In genomic region chrX:141396243-141396642, GRCm38 (mm10) we compare ENCODE assay signal across 20 mouse cellular contexts.
"Had no signal": no experiment of that assay in that cellular context is flagged by ENCODE, and none has a peak within 500 bp of the region (broad histone marks: within the 10 kb centered on the region; RNA-seq: fewer than 3 reads in every experiment).

No protein-coding gene starts in this region.

- H3K4me1 ChIP-seq: kidney, embryonic 15.5 days; limb, embryonic 12.5 days; limb, embryonic 15.5 days; megakaryocyte, embryonic 14.5 days; neural tube, embryonic 12.5 days; neural tube, embryonic 15.5 days had no signal

- H3K4me2 ChIP-seq: kidney, embryonic 15.5 days; limb, embryonic 12.5 days; limb, embryonic 15.5 days; liver, embryonic 11.5 days; midbrain, embryonic 11.5 days; neural tube, embryonic 12.5 days; neural tube, embryonic 15.5 days had no signal

- DNase-seq: kidney, adult 2 months; kidney, postnatal 14 days; left cerebral cortex, postnatal 4 days; liver, postnatal 0 days; midbrain, embryonic 14.5 days; retina, postnatal 1 day; right cerebral cortex, postnatal 25 days; spleen, adult 18-20 months; thymus, adult 18-20 months; thymus, postnatal 36 days had no signal

- H3K9ac ChIP-seq: kidney, embryonic 15.5 days; limb, embryonic 12.5 days; limb, embryonic 15.5 days; liver, embryonic 14.5 days; liver, postnatal 0 days; neural tube, embryonic 12.5 days; neural tube, embryonic 15.5 days had no signal

- ATAC-seq: intestine, postnatal 0 days; liver, postnatal 0 days had no signal

- H3K4me3 ChIP-seq: kidney, embryonic 15.5 days; limb, embryonic 12.5 days; limb, embryonic 15.5 days; megakaryocyte, embryonic 14.5 days; neural tube, embryonic 12.5 days; neural tube, embryonic 15.5 days had no signal

- H3K27me3 ChIP-seq: limb, embryonic 15.5 days; megakaryocyte, embryonic 14.5 days had no signal

- H3K27ac ChIP-seq: kidney, embryonic 15.5 days; limb, embryonic 12.5 days; limb, embryonic 15.5 days; liver, embryonic 14.5 days; neural tube, embryonic 12.5 days; neural tube, embryonic 15.5 days had no signal

- H3K36me3 ChIP-seq: kidney, embryonic 15.5 days; limb, embryonic 12.5 days; limb, embryonic 15.5 days; neural tube, embryonic 12.5 days; neural tube, embryonic 15.5 days had no signal

- H3K9me3 ChIP-seq: kidney, embryonic 15.5 days; limb, embryonic 12.5 days; limb, embryonic 15.5 days; megakaryocyte, embryonic 14.5 days; neural tube, embryonic 12.5 days; neural tube, embryonic 15.5 days had no signal
